Mouse (Mus musculus) testis, adult 10 weeks (tissue): ENCODE measurements around the gene Mtrex. TPM values are rescaled to one million over a fixed set of nuclear protein-coding genes. Genes with fewer than 3 reads are reported as not detected.

ENCODE experiments used
- polyA plus RNA-seq: library from polyadenylated mRNA; stranded (reverse); fragments of 350-450 nt; fragmentation: Illumina TruSeq; extraction: RNeasy Lipid Tissue Mini Kit (QIAGEN cat#74804); gene quantifications from one replicate; pipeline ENCODE4 v1.2.3, GENCODE M21; 2014; ENCODE audit warnings: low read depth, low replicate concordance

Mtrex gene
- 190 TPM for polyA plus RNA-seq

DNA sequence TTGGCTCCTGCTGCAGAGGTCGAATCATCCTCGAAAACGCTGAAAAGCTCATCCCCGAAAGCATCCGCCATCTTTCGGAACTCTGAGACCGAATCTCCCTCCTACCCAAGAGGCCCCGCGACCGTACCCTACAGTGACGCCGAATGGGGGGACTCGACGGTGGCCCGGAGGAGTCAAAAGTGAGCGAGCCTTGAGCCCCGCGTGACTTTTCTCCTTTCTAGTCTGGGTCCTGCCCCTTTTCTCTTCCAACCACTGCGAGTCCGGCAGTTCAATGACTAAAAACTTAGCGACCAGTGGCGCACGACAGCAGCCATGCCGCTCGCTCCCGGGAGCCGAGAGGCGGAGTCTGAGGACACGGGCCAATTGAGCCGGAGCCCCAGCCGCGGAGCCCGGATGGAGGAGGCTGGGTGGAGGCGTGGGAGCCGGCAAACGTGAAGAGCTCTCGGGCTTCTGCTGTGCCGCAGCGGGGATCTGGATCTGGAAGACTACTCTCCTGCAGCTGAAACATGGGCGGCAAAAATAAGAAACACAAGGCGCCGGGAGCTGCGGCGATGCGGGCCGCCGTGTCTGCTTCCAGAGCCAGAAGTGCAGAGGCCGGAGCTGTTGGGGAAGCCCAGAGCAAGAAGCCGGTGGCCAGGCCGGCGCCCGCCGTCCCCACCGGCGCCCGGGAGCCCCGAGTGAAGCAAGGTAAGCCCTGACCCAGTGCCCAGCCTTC is at the start of gene Mtrex, which contains the start of gene Dhx29:
Mtrex (minus strand) TSS at position 112 of the 715 bp plus-strand sequence.
Dhx29 (plus strand) TSS at position 168 of the 715 bp plus-strand sequence.

Other genes with a start within 250 kb of the Mtrex start
- gene Plpp1, start 126.6 kb downstream of the Mtrex start, polyA plus RNA-seq = 152 TPM
- gene Dhx29, start 56 bp upstream of the Mtrex start, polyA plus RNA-seq = 47.2 TPM
- 0.99 TPM for gene Ccno, start 60.4 kb upstream of the Mtrex start, polyA plus RNA-seq
- gene Mcidas, start 66.4 kb upstream of the Mtrex start, polyA plus RNA-seq = 0.11 TPM
- gene Cdc20b, start 107.7 kb upstream of the Mtrex start, polyA plus RNA-seq = 1.1 TPM
- gene Gpx8, start 119.0 kb upstream of the Mtrex start, polyA plus RNA-seq = 13.1 TPM
- gene Gzma, start 173.6 kb upstream of the Mtrex start, polyA plus RNA-seq = 0.95 TPM